Comparison of ENCODE assay signal across 34 mouse cellular contexts in the genomic region with DNA sequence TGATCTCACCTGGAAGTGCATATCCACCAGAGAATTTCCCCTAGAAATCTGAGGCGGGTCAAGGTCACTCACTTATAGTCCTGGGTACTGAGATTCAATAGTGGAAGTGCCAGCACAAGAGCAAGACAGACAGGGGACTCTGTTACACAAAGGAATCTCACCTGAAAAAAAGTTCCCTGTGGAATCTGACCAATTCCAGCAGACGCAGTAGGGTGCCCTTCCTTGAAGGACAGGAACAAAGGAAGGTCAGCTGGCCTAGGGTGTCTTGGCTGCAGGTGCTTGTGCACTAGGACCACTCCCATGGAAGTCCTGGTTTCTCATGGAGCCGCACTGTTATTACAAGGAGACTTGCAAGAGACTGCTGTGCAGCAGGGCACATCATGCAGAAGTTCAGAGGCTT.
"Had no signal": no experiment of that assay in that cellular context is flagged by ENCODE, and none has a peak within 500 bp of the region (broad histone marks: within the 10 kb centered on the region; RNA-seq: fewer than 3 reads in every experiment).

No protein-coding gene starts in this region.

- H3K4me3 ChIP-seq: heart, embryonic 12.5 days; heart, embryonic 13.5 days; heart, embryonic 15.5 days; hindbrain, embryonic 10.5 days; hindbrain, embryonic 12.5 days; hindbrain, embryonic 13.5 days; hindbrain, embryonic 15.5 days; intestine, embryonic 15.5 days; kidney, embryonic 15.5 days; layer of hippocampus, adult 2 months; left cerebral cortex, adult 2 months had no signal

- H3K27me3 ChIP-seq: heart, embryonic 13.5 days; heart, embryonic 15.5 days; hindbrain, embryonic 15.5 days; intestine, embryonic 15.5 days had no signal

- H3K4me2 ChIP-seq: heart, embryonic 12.5 days; heart, embryonic 13.5 days; heart, embryonic 15.5 days; hindbrain, embryonic 12.5 days; hindbrain, embryonic 13.5 days; hindbrain, embryonic 14.5 days; hindbrain, embryonic 15.5 days; intestine, embryonic 15.5 days; kidney, embryonic 15.5 days had no signal

- DNase-seq: heart, postnatal 10 days; heart, postnatal 14 days; heart, postnatal 36 days; heart, postnatal 4 days; kidney, adult 11 months; kidney, adult 18-20 months; kidney, adult 2 months; kidney, adult 8-10 months; kidney, adult 9 months; kidney, postnatal 10 days; kidney, postnatal 14 days; kidney, postnatal 25 days; kidney, postnatal 36 days; kidney, postnatal 4 days; layer of hippocampus, adult 9-11 months; layer of hippocampus, postnatal 36 days had no signal

- ATAC-seq: hindbrain, embryonic 16.5 days; hindbrain, postnatal 0 days; inflammation-experienced regulatory T-cells, adult 6 months; intestine, embryonic 15.5 days; intestine, embryonic 16.5 days; intestine, postnatal 0 days had no signal

- H3K9me3 ChIP-seq: heart, embryonic 12.5 days; heart, embryonic 13.5 days; heart, embryonic 15.5 days; hindbrain, embryonic 10.5 days; hindbrain, embryonic 12.5 days; hindbrain, embryonic 13.5 days; hindbrain, embryonic 15.5 days; intestine, embryonic 15.5 days; kidney, embryonic 15.5 days had no signal

- H3K4me1 ChIP-seq: heart, embryonic 12.5 days; heart, embryonic 13.5 days; heart, embryonic 15.5 days; hindbrain, embryonic 10.5 days; hindbrain, embryonic 12.5 days; hindbrain, embryonic 13.5 days; hindbrain, embryonic 15.5 days; intestine, embryonic 15.5 days; kidney, embryonic 15.5 days had no signal

- H3K9ac ChIP-seq: heart, embryonic 12.5 days; heart, embryonic 13.5 days; heart, embryonic 15.5 days; hindbrain, embryonic 12.5 days; hindbrain, embryonic 13.5 days; hindbrain, embryonic 14.5 days; hindbrain, embryonic 15.5 days; intestine, embryonic 15.5 days; kidney, embryonic 15.5 days had no signal

- H3K36me3 ChIP-seq: heart, embryonic 12.5 days; heart, embryonic 13.5 days; heart, embryonic 15.5 days; hindbrain, embryonic 10.5 days; hindbrain, embryonic 12.5 days; hindbrain, embryonic 13.5 days; hindbrain, embryonic 15.5 days; intestine, embryonic 15.5 days; kidney, embryonic 15.5 days had no signal

- H3K27ac ChIP-seq: heart, embryonic 13.5 days; heart, embryonic 15.5 days; hindbrain, embryonic 10.5 days; hindbrain, embryonic 12.5 days; hindbrain, embryonic 13.5 days; hindbrain, embryonic 14.5 days; hindbrain, embryonic 15.5 days; hindbrain, postnatal 0 days; intestine, embryonic 15.5 days; kidney, embryonic 15.5 days; kidney, postnatal 0 days; layer of hippocampus, adult 2 months; left cerebral cortex, adult 2 months had no signal
